Mouse (Mus musculus) CH12.LX (cell line): Measurements from ENCODE around the gene Etv6.

ENCODE experiments used
- CTCF ChIP-seq, 2 experiments: IDR thresholded peaks in 1 of 2; conservative IDR thresholded peaks in 1 of 2; 2 replicates each; pipeline ENCODE4 v1.5.1; 2011 to 2012; ENCODE audit warnings: low read depth in 2 of 2, low read length in 2 of 2, improper control_type of control experiment in 1 of 2, inconsistent platforms in 1 of 2, mild to moderate bottlenecking in 1 of 2, moderate library complexity in 1 of 2
- E2F4 ChIP-seq: IDR thresholded peaks from 2 replicates; pipeline ENCODE4 v1.6.1; 2011; ENCODE audit warnings: low read depth, low read length, improper control_type of control experiment; ENCODE audit not compliant: insufficient replicate concordance
- EP300 ChIP-seq: IDR thresholded peaks from 2 replicates; pipeline ENCODE4 v1.6.1; 2011; ENCODE audit warnings: low read length, improper control_type of control experiment
- GABPA ChIP-seq: IDR thresholded peaks from 2 replicates; pipeline ENCODE4 v1.6.1; 2012; ENCODE audit warnings: low read depth, low read length, improper control_type of control experiment, inconsistent platforms; ENCODE audit not compliant: insufficient replicate concordance
- KAT2A ChIP-seq: IDR thresholded peaks from 2 replicates; pipeline ENCODE4 v1.6.1; 2012; ENCODE audit warnings: low read length, improper control_type of control experiment, inconsistent platforms; ENCODE audit not compliant: insufficient replicate concordance
- MAX ChIP-seq: IDR thresholded peaks from 2 replicates; pipeline ENCODE4 v1.6.1; 2011; ENCODE audit warnings: low read length, improper control_type of control experiment
- MYC ChIP-seq: IDR thresholded peaks from 2 replicates; pipeline ENCODE4 v1.6.1; 2011; ENCODE audit warnings: low read depth, mild to moderate bottlenecking, improper control_type of control experiment, low read length
- POLR2A ChIP-seq: IDR thresholded peaks from 2 replicates; pipeline ENCODE4 v1.6.1; 2011; ENCODE audit warnings: low read depth, mild to moderate bottlenecking, improper control_type of control experiment, low read length
- POLR2AphosphoS2 ChIP-seq: IDR thresholded peaks from 2 replicates; pipeline ENCODE4 v1.6.1; 2011; ENCODE audit warnings: low read depth, low read length, improper control_type of control experiment
- ZNF384 ChIP-seq: IDR thresholded peaks from 2 replicates; pipeline ENCODE4 v1.6.1; 2012; ENCODE audit warnings: low read depth, low read length, improper control_type of control experiment, inconsistent platforms

DNA sequence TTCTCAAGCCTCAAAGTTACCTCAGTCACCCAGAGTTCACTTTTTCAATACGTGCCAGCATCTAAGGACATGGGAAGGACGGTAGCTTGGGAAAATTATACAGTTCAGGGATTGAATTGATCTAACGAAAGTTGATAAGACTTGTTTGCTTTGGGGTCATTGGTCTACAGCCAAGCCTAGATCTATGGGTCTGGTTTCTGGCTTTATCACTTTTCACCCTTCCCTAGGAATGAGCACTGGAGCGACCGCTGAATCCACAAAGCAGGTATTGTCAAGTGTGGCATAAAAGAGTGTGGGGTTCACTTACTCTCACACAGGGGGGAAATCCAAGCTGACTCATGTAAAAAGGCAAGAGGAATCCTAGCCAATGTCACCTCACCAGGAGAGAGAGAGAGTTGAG, 256.9 kb downstream of the Etv6 start:
- TF ChIP-seq MYC (no peak), POLR2A (no peak), MAX (no peak), KAT2A (no peak), ZNF384 (no peak), E2F4 (no peak), CTCF (conservative IDR thresholded peaks at IDR 0.05 in 1 of 2, IDR thresholded peaks at IDR 0.05 in 1 of 2; ENCODE audit: low read depth in 2 of 2, low read length in 2 of 2) (no peak), POLR2AphosphoS2 (no peak), EP300 (no peak), GABPA (no peak)
